In the genomic region with DNA sequence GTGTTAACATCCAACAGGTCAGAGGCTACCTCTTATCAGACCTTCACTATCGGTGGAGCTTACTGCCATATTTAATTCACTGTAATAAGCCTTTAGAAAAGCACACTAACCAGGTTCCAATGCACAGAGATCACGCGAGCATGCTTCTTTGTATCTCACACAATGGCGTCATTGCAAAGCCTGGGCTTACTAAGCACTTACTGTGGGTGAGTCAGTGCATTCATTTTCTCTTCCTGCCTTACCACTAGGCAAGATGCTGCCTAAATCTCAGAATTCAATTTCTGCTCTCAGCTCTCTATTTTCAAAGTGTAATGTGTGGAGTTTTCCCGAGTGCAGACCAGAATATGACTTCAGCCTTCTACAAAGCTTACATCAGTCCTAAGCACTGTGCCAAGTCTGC, we compare ENCODE assay signal across 13 mouse cellular contexts.
"Had no signal": no experiment of that assay in that cellular context is flagged by ENCODE, and none has a peak within 500 bp of the region (broad histone marks: within the 10 kb centered on the region; RNA-seq: fewer than 3 reads in every experiment).

No protein-coding gene starts in this region.

- ATAC-seq: liver, embryonic 12.5 days; midbrain, embryonic 13.5 days; midbrain, embryonic 16.5 days had no signal

- DNase-seq: kidney, adult 2 months; kidney, postnatal 25 days; layer of hippocampus, adult 9-11 months; layer of hippocampus, postnatal 36 days; liver; lung, adult 18-20 months; lung, postnatal 10 days; lung, postnatal 36 days; retina, postnatal 1 day; thymus, postnatal 25 days had no signal
